Mouse (Mus musculus) C2C12 (cell line): ENCODE data around the gene Enho. TPM values are rescaled to one million over a fixed set of nuclear protein-coding genes. Genes with fewer than 3 reads are reported as not detected.
A peak's percentile ranks its signal among the peaks of the same experiment; 100 is the strongest.

ENCODE experiments used
- H3K27me3 ChIP-seq: one replicate; pipeline ENCODE4 v1.6.1; 2011; ENCODE audit not compliant: control insufficient read depth, insufficient read depth, insufficient read length
- H3K36me3 ChIP-seq: one replicate; pipeline ENCODE4 v1.6.1; 2011; ENCODE audit not compliant: control insufficient read depth, insufficient read depth
- H3K4me3 ChIP-seq: one replicate; pipeline ENCODE4 v1.5.1; 2011; ENCODE audit warnings: mild to moderate bottlenecking, control low read depth; ENCODE audit not compliant: poor library complexity, insufficient read depth, severe bottlenecking
- H3K79me2 ChIP-seq: one replicate; pipeline ENCODE4 v1.6.1; 2011; ENCODE audit not compliant: control insufficient read depth, insufficient read depth
- H3K79me3 ChIP-seq: one replicate; pipeline ENCODE4 v1.6.1; 2011; ENCODE audit warnings: low read depth, control low read depth
- H3ac ChIP-seq: one replicate; pipeline ENCODE3; 2011; ENCODE audit warnings: low read depth; ENCODE audit not compliant: control insufficient read depth, insufficient read length
- CEBPB ChIP-seq: IDR thresholded peaks from one replicate; pipeline ENCODE4 v1.6.1; 2011; ENCODE audit warnings: low read depth, mild to moderate bottlenecking, control low read depth, moderate library complexity
- CTCF ChIP-seq: IDR thresholded peaks from one replicate; pipeline ENCODE4 v1.5.1; 2011; ENCODE audit not compliant: control insufficient read depth, insufficient read depth, insufficient read length
- FOSL1 ChIP-seq: IDR thresholded peaks from one replicate; pipeline ENCODE4 v1.8.0; 2011; ENCODE audit warnings: mild to moderate bottlenecking, low read length; ENCODE audit not compliant: poor library complexity, insufficient read depth, severe bottlenecking
- MAX ChIP-seq: IDR thresholded peaks from one replicate; pipeline ENCODE4 v1.6.1; 2011; ENCODE audit warnings: mild to moderate bottlenecking, control low read depth
- MYOD1 ChIP-seq: IDR thresholded peaks from one replicate; pipeline ENCODE4 v1.6.1; 2011; ENCODE audit warnings: low read depth; ENCODE audit not compliant: control insufficient read depth, insufficient read length
- MYOG ChIP-seq: IDR thresholded peaks from one replicate; pipeline ENCODE4 v1.6.1; 2011; ENCODE audit not compliant: control insufficient read depth, insufficient read length; ENCODE audit errors: extremely low read depth
- USF1 ChIP-seq: IDR thresholded peaks from one replicate; pipeline ENCODE4 v1.6.1; 2011; ENCODE audit warnings: low read depth, mild to moderate bottlenecking, control low read depth, moderate library complexity
- polyA plus RNA-seq: library from polyadenylated mRNA; unstranded; fragments of >200 nt; fragmentation: generic; extraction: Trizol; gene quantifications from one replicate; pipeline ENCODE4 v1.2.1, GENCODE M21; 2012; ENCODE audit warnings: missing spikeins

Gene Enho
- polyA plus RNA-seq, 1 experiment = 1.2 TPM

DNA sequence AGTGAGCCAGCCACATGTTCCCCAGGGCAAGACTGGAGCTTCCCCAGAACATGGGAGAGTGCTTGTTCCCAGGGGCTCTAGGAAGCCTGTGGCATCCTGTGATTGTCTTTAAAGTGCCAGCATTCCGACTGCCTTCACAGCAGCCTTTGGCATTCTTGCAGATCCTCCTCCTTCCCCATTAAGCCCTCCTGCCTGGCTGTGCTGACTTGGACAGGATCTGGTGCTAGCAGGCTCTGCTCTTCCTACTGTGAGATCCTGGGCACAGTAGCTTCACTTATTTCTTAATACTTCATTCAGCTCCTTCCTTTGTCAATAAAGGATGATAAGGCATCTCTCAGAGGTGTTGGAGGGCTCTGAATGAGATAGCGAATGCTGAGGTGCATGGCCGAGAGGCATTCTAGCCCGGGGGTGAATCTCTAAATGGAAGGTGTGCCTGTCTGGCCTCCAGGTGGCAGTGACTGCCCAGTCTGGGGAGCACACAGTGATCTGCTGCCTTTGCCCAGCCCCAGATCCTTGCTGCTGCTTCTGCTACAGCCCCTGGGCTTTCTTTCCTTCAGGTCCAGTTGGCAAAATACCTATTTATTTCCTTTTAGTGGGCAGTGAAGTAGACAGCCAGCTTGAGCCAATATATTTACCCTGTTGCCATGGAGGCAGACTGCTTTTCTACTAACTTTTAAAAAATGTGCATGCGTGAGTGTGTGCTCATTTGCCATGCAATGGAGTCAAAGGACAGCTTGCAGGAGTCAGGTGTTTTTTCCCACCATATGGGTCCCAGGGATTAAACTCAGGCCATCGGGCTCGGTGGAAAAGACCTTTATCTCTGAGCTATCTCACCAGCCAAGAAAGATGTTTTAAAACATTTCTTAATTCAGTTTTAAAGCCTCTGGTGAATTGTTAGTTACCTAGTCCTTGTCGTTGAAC lies 35.4 kb downstream of the Enho start:
- H3K79me2 ChIP-seq = no peaks in the 10 kb centered on the region
- no peak overlapping the region for H3ac ChIP-seq
- peaks cover 31% of the 10 kb centered on the region for H3K27me3 ChIP-seq
- TF ChIP-seq MAX = no peak
- TF ChIP-seq CEBPB = no peak
- TF ChIP-seq FOSL1 = no peak
- TF ChIP-seq USF1 = no peak
- no peak for TF ChIP-seq MYOG
- TF ChIP-seq CTCF = peak; percentile 5
- no peaks in the 10 kb centered on the region for H3K36me3 ChIP-seq
- H3K79me3 ChIP-seq = no peaks in the 10 kb centered on the region
- no peak overlapping the region for H3K4me3 ChIP-seq

DNA sequence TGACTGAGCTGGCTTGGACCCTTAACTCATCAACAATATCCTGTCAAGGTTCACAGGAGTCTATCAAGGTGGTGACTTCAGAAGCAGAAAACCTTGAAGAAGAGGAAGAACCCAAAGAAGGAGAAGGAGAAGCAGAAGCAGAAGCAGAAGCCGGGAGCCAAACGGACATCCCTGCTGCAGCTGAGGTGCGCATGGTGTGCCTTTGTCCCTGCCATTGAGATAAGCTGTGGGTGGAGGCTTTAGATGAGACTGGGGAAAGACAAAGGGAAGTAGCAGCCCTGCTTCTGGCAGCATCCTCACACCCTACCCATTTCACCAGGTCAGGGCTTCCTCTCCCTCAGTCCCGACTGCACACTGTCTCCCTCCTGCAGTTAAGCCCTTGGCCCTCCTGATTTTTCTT lies 37.3 kb downstream of the Enho start:
- Histone ChIP-seq H3ac (no peak overlapping the region), H3K79me2 (no peaks in the 10 kb centered on the region), H3K79me3 (no peaks in the 10 kb centered on the region), H3K4me3 (no peak overlapping the region), H3K36me3 (no peaks in the 10 kb centered on the region), H3K27me3 (peaks cover 39% of the 10 kb centered on the region)
- TF ChIP-seq MYOD1 = no peak
- TF ChIP-seq CEBPB = no peak
- no peak for TF ChIP-seq MAX

Other genes with a start within 250 kb of the Enho start
- gene Kif24, start 175.4 kb downstream of the Enho start, polyA plus RNA-seq = 3.0 TPM
- 27.3 TPM for gene Nudt2, start 175.2 kb downstream of the Enho start, polyA plus RNA-seq
- 2.8 TPM for gene AI464131, start 137.2 kb downstream of the Enho start, polyA plus RNA-seq
- 0.14 TPM for gene 1110017D15Rik, start 123.0 kb downstream of the Enho start, polyA plus RNA-seq
- 1.7 TPM for gene Fam219a, start 70.8 kb downstream of the Enho start, polyA plus RNA-seq
- not detected for gene Dnaic1, start 70.5 kb downstream of the Enho start, polyA plus RNA-seq
- 0.05 TPM for gene Cntfr, start 56.8 kb upstream of the Enho start, polyA plus RNA-seq
- 2.4 TPM for gene Il11ra1, start 59.7 kb upstream of the Enho start, polyA plus RNA-seq
- gene Rpp25l, start 73.2 kb upstream of the Enho start, polyA plus RNA-seq = 60.3 TPM
- gene Dctn3, start 82.8 kb upstream of the Enho start, polyA plus RNA-seq = 106 TPM
- gene Arid3c, start 90.8 kb upstream of the Enho start, polyA plus RNA-seq = not detected
- 3.1 TPM for gene Galt, start 114.9 kb upstream of the Enho start, polyA plus RNA-seq
- 113 TPM for gene Sigmar1, start 115.8 kb upstream of the Enho start, polyA plus RNA-seq
- gene Ccl27a, start 133.9 kb upstream of the Enho start, polyA plus RNA-seq = not detected